Mouse (Mus musculus) frontal cortex, adult (tissue): Measurements from ENCODE around the gene Smg9.

Experiments used
- ATAC-seq: cut with Nextera tagmentation; 2 replicates; pipeline ENCODE4 v1.9.2; 2017; ENCODE audit warnings: mild to moderate bottlenecking, moderate library complexity, mixed read lengths; ENCODE audit not compliant: low TSS enrichment

The Smg9 gene

GRCm38 (mm10) chr7:24406528-24407344 is 7.3 kb downstream of the Smg9 start:
- ATAC-seq = no peak; the same call in 1 of the 2 replicates

DNA sequence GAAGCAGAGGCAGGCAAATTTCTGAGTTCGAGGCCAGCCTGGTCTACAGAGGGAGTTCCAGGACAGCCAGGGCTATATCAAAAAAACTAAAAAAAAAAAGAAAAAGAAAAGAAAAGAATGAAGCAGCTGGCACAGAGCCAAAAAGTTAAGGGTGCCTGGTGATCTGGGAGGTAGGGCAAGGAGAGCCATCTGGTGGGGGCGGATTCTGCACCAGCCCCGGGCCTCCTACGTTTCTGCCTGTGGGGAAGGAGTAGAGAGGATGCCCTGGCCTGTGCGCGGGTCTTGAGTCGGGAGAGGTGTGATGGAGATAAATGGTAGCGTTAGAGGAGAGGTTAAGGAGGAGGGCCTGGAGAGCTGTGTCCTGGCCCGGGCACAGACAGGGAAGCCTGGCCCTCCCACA is 8.8 kb downstream of the Smg9 start:
- no peak for ATAC-seq

DNA sequence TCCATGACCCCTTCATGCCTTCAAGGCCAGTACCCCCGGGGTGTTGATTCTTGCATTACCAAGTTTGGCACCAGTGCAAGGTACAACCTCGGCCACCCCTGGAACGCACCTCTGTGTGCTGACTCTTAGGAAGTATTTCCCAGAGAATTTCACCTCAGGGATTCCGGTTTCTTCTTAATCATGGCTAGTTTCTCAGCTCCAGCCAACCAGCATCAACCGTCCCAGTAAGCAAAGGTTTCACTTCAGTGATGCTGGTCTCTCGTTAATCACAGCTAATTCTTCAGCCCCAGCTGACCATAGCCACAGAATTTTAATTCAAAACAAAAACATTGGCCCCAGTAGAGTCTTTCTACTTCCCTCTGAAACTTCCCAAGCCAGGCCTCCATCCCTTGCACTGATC is 10.7 kb downstream of the Smg9 start:
- no peak for ATAC-seq

- no peak for ATAC-seq
Measured at GRCm38 (mm10) chr7:24410831-24411230, 11.4 kb downstream of the Smg9 start.

DNA sequence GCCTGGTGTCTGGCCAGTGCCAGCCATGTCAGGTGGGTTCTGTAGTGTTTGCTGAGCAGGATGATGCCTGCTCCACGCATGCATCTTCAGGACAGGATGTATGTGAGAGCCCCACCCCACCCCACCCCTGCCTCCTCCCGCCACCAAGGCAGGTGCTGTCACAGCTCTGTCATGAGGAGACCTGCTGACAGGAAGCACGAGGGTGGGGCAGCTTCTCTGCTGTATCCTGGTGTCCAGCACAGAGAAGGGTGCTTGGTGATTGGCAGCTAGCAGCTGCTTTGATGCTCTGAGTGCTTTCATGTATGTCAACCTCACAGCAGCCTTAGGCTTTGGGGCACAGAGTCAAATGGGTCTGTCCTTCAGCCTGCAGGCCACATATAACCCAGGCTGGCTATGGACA is 14.2 kb downstream of the Smg9 start:
- no peak for ATAC-seq

- ATAC-seq = no peak
Measured at GRCm38 (mm10) chr7:24415261-24415660, 15.8 kb downstream of the Smg9 start.

DNA sequence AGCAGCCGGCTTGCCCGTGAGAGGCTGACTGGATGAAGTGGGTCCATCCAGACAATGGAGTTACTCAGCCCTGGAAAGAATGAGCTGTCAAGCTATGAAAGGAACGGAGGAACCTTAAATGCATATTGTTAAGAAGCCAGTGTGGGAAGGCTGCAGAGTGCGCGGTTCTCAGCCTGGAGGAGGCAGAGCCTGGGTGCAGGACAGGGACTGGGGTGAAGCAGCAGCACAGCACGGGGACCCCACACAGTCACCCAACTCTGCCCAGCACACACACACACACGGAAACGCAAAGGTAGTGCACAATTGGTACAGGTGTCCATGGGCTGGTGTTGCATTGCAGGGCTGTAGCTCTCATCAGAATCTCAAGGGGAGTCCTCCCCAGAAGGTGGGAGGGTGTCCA is 20.2 kb downstream of the Smg9 start:
- 0 out of 2 replicates have a peak, but pooled peaks have one; percentile 21 for ATAC-seq

- no peak for ATAC-seq
Measured at GRCm38 (mm10) chr7:24421648-24422047, 22.2 kb downstream of the Smg9 start.

DNA sequence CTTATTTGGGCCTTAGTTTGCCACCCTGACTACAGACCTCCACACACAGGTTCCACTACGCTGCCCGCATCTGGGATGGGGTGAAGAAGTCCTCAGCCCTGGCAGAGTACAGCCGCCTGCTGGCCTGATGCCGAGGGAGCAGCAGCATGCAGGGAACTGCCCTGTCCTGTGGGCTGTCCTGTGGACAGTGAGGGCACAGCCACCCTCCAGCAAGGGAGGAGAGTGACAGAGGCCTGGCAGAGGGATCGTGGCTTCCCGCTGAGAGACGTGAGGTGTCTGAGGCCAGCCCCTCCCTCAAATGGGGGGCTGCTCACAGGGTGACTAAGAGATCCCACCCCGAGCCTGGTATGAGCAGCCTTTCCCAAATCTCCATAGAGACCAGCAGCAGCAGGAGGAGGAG is 22.8 kb downstream of the Smg9 start:
- ATAC-seq = no peak

GRCm38 (mm10) chr7:24423107-24423763 is 23.8 kb downstream of the Smg9 start:
- ATAC-seq = no peak

DNA sequence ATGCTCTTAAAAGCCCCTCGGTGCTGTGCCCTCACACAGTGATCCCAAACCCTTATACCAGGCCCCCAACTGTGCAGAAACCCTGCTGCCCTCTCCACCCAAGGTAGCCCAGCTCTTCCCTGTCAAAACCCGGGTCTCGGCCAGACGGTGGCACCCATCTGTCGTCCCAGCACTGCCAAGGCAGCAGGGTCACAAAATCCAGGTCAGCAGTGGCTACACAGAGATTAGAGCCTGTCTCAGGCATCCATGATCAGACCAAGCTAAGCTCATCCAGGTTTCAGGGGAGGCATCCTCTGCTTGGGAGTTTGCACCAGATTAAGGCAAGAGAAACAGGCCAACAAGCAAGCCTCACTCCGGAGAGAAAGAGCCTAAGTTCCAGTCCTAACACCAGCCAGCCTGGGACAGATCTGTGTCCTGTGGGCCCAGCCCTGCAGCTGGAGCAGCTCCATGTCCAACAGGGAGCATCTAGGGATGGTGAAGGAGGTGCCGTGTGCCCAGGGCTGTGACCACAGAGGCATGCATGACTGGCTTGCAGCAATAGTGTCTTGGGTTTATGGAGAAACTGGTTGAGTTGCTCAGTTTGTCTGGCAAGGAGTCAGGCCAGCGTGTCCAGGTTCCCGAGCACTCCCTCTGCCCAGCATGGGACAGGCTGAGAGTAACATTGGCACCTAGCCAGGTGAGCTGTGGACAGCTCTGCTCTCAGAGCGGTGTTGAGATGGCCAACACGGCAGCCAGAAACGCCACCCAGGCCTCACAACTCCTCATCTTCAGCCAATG is 24.7 kb downstream of the Smg9 start:
- no peak for ATAC-seq

GRCm38 (mm10) chr7:24425919-24426318 is 26.5 kb downstream of the Smg9 start:
- ATAC-seq = no peak

- ATAC-seq = no peak
Measured at GRCm38 (mm10) chr7:24427168-24427567, 27.7 kb downstream of the Smg9 start.

- no peak for ATAC-seq
Measured at GRCm38 (mm10) chr7:24428725-24429124, 29.3 kb downstream of the Smg9 start.

- ATAC-seq = peak; percentile 81
Measured at GRCm38 (mm10) chr7:24429413-24430112, 30.1 kb downstream of the Smg9 start.

DNA sequence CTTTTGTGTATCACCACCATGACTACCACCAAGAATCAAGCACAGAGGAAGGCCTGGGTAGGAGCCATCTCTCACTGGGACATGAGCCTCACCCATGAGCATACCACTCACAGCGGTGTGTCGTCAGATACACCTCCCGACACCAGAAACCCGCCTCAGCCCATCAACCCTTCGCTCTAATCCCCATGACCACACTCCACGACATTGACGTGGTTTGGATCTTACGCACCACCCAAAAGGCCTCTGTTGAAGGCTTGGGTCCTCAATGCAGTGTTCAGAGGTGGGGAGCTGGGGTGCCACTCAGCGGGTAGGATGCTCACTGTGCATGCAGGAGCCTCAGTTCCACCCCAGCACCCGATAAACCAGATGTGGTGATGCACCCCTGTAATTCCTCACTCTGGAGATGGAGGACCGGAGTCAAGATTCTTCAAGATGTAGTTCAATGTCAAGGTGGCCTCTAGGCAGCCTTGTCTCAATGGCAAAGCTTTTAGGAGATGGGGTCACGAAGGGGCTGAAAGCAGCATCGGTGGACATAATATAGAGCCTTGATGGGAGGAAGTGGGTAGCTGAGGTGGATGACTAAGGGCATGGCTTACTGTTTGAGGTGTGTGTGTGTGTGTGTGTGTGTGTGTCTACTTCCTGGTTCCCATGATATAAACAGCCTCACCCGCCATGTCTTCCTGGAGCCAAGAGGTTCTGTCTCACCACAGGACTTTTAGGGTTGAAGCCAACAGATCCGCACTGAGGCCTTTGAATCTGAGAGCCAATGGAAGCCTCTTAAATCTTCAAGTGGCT is 31.3 kb downstream of the Smg9 start:
- no peak for ATAC-seq

DNA sequence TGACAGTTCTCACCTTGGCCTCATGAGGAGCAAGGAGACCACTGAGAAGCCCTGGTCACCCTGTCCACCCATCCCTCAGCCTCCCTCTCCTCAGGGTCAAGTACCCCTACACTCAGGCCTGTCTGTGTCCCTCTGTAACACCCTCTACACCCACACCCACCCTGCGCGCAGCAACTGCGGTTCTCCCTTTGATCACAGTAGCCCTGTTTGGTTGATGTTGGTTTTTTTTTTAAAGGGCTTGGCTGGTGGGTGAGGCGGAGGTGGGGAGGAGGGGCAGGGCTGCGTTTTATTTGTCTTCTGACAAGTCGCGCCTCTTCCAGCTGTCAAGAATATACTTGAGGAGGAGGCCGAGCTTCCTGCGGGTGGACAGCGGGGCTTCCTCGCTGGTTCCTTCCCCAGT is 32.3 kb downstream of the Smg9 start:
- no peak for ATAC-seq

DNA sequence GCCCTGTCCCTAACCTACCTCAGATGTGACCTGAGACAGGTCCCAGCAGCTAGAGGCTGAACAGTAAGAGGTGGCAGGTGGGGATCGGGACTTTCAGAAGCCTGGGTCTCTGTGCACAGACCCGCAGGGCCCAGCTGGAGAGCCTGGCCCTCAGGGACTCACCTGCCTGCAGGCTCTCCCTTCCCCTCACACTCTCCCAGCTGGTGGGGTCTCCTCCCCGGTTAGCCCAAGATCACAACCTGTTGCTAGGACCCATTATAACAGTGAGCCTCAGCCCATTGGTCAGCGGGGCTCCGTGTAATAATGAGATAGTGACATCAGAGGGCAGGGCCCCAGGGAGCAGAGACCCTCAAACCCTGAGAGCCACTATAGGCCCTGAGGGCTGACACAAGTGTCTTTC is 35.9 kb downstream of the Smg9 start:
- no peak for ATAC-seq

DNA sequence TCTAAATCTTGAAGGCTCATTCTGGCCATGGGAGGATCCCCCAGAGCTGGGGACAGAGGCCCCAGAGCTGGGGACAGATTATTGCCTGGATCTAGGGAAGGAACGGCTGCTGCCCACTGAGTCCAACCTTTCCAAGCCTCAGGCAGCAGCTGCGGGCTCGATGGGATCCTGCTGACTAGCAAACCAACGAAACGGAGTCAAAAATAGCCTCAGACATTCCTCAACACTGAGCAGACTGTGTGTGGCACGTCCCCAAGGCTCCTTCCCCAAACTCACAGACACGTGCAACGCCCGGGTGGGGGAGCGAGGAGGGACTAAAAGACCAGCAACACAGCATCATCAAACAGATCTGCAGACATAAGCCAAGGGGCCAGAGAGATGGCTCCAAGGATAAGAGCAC is 38.6 kb downstream of the Smg9 start:
- peak; percentile 68 for ATAC-seq

GRCm38 (mm10) chr7:24439191-24439590 is 39.8 kb downstream of the Smg9 start:
- no peak for ATAC-seq

DNA sequence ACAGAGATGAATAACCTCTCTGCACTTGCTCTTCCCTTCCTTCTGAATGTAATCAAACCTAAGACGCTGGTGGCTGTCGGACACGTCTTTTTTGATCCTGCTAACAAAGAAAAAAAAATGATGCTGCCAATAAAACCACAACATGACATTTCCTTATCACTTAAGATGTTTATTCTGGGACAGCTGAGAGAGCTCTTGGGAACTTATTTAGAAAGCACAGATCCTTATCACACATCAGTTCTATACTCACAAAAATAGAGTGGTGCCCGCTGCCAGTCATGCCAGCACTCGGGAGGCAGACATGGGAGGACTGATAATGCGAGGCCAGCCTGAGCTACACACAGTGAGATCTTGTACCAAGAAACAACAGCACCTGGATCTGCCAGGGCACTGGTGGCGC is 40.5 kb downstream of the Smg9 start:
- ATAC-seq = no peak
